Mouse (Mus musculus): Measurements from ENCODE around the gene Mpped2. TPM values are rescaled to one million over a fixed set of nuclear protein-coding genes. Genes with fewer than 3 reads are reported as not detected.

Mpped2 gene
- polyA plus RNA-seq, 1 experiment from 2014 or later: 1.3 TPM

GRCm38 (mm10) chr2:106888174-106888573, 195.1 kb downstream of the Mpped2 start:
- no peak for DNase-seq
- 82% methylated on average over 5 of the region's 5 CpGs for WGBS (ENCODE audit: insufficient replicate concordance)
- no peak overlapping the region for H3K9ac ChIP-seq (replicated peaks)
- no peak overlapping the region for H3K4me3 ChIP-seq (ENCODE audit: low read depth, low read length)
- no peak overlapping the region for H3K27ac ChIP-seq (ENCODE audit: low read depth)
- no peaks in the 10 kb centered on the region for H3K36me3 ChIP-seq (replicated peaks; ENCODE audit: insufficient read depth, low read length)
- H3K4me1 ChIP-seq (ENCODE audit: insufficient read depth): no peaks in the 10 kb centered on the region
- no peaks in the 10 kb centered on the region for H3K9me3 ChIP-seq (ENCODE audit: low read length)
- H3K4me2 ChIP-seq (ENCODE audit: low read depth, low read length): no peak overlapping the region
- no peaks in the 10 kb centered on the region for H3K27me3 ChIP-seq (ENCODE audit: insufficient read depth, low read length)
- TF ChIP-seq CTCF (IDR thresholded peaks at IDR 0.05; ENCODE audit: low read depth): no peak
- no peak for TF ChIP-seq EP300 (IDR thresholded peaks at IDR 0.05; ENCODE audit: low read depth)
- no peak for ATAC-seq

- Histone ChIP-seq H3K27me3 (ENCODE audit: insufficient read depth, low read length) (no peaks in the 10 kb centered on the region), H3K4me2 (ENCODE audit: low read depth, low read length) (no peak overlapping the region), H3K9ac (replicated peaks) (no peak overlapping the region), H3K27ac (ENCODE audit: low read depth) (no peak overlapping the region), H3K36me3 (replicated peaks; ENCODE audit: insufficient read depth, low read length) (no peaks in the 10 kb centered on the region), H3K4me1 (ENCODE audit: insufficient read depth) (no peaks in the 10 kb centered on the region), H3K9me3 (ENCODE audit: low read length) (no peaks in the 10 kb centered on the region), H3K4me3 (ENCODE audit: low read depth, low read length) (no peak overlapping the region)
- DNase-seq (no peak), ATAC-seq (no peak)
- TF ChIP-seq CTCF (IDR thresholded peaks at IDR 0.05; ENCODE audit: low read depth) (no peak), EP300 (IDR thresholded peaks at IDR 0.05; ENCODE audit: low read depth) (no peak)
- 33% methylated on average over 3 of the region's 3 CpGs for whole genome bisulfite sequencing (ENCODE audit: insufficient replicate concordance)
These were observed 196.4 kb downstream of the Mpped2 start for GRCm38 (mm10) chr2:106889297-106890000.

DNA sequence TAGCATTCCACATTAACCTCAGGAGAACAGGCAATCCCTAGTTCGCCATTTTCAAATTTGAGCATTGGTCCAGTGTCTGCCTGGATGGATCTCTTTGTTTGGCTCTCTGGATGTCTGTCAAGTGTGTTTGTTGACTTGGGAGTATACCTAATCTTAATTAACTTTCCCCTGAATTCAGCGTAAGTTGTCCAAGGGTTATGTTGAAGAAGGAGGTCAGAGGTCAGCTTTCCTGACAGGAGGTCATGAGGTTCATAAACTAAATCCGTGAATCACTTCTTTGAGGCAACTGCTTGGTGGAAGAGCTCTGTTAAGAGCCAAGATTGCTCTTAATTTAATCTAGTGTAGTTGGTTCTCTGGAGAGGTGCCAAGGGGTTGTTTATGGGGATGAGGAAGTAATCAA, 200.3 kb downstream of the Mpped2 start:
- DNase-seq (no peak), ATAC-seq (no peak)
- Histone ChIP-seq H3K9me3 (ENCODE audit: low read length) (no peaks in the 10 kb centered on the region), H3K27ac (ENCODE audit: low read depth) (no peak overlapping the region), H3K4me3 (ENCODE audit: low read depth, low read length) (no peak overlapping the region), H3K27me3 (ENCODE audit: insufficient read depth, low read length) (no peaks in the 10 kb centered on the region), H3K36me3 (replicated peaks; ENCODE audit: insufficient read depth, low read length) (no peaks in the 10 kb centered on the region), H3K4me1 (ENCODE audit: insufficient read depth) (no peaks in the 10 kb centered on the region), H3K9ac (replicated peaks) (no peak overlapping the region), H3K4me2 (ENCODE audit: low read depth, low read length) (no peak overlapping the region)
- no peak for TF ChIP-seq CTCF (IDR thresholded peaks at IDR 0.05; ENCODE audit: low read depth)
- no peak for TF ChIP-seq EP300 (IDR thresholded peaks at IDR 0.05; ENCODE audit: low read depth)
- WGBS (ENCODE audit: insufficient replicate concordance): 45% methylated on average over 3 of the region's 3 CpGs

DNA sequence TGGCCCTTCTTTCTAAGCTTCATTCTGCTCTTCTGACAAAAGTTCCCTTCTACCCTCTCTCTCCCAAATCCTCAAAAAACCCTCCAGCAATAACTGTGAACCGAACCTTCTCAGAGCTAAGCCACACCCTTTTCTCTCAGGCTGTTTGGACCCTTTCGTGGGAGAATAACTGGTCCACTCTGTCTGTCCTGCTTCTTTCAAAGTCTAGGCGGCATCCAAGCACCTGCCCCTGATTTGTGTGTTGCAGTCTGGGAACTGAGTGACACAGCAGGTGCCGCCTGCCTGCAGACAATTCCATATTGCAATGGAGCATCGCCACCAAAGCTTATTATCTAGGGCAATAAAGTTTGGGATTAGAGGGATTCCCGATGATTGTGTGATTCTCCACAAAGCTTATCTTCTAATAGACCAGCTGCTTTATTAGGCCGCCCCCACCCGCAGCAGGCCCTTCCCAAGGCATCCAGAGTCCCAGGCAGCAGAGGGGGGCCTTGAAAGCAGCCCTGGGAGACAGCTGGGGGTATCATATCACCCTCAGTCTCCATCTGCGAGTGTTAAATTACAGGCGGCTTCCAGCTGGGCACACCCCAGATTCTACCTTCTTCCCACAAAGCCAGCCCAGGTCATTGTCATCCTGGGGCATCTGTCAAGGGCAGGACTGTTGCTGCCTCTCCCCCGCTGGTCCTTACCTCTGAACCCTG, 202.4 kb downstream of the Mpped2 start:
- no peaks in the 10 kb centered on the region for H3K36me3 ChIP-seq (replicated peaks; ENCODE audit: insufficient read depth, low read length)
- no peaks in the 10 kb centered on the region for H3K4me1 ChIP-seq (ENCODE audit: insufficient read depth)
- H3K4me2 ChIP-seq (ENCODE audit: low read depth, low read length): no peak overlapping the region
- ATAC-seq: no peak
- DNase-seq: no peak
- 30% methylated on average over 11 of the region's 11 CpGs for WGBS (ENCODE audit: insufficient replicate concordance)
- no peak overlapping the region for H3K9ac ChIP-seq (replicated peaks)
- no peak overlapping the region for H3K27ac ChIP-seq (ENCODE audit: low read depth)
- no peak overlapping the region for H3K4me3 ChIP-seq (ENCODE audit: low read depth, low read length)
- no peaks in the 10 kb centered on the region for H3K27me3 ChIP-seq (ENCODE audit: insufficient read depth, low read length)
- TF ChIP-seq EP300 (IDR thresholded peaks at IDR 0.05; ENCODE audit: low read depth): no peak
- no peak for TF ChIP-seq CTCF (IDR thresholded peaks at IDR 0.05; ENCODE audit: low read depth)
- no peaks in the 10 kb centered on the region for H3K9me3 ChIP-seq (ENCODE audit: low read length)

DNA sequence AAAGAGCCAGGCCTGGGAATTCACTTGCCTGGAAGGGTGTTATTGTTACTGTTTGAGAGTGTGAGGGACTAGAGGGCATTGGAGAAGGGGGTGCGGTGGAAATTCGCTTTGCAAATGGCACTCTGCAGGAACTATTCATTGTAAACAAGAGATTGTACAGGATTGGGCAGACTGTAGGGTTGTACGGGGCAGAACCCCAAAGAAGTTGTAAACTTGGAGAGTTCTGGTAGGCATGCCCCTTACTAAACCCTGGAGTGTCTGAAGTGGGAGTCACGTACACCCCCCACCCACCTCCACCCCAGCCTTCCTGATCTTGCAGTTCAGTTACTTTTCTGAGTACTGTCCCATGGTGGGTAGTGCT, 202.9 kb downstream of the Mpped2 start:
- Histone ChIP-seq H3K36me3 (replicated peaks; ENCODE audit: insufficient read depth, low read length) (no peaks in the 10 kb centered on the region), H3K4me2 (ENCODE audit: low read depth, low read length) (no peak overlapping the region), H3K4me3 (ENCODE audit: low read depth, low read length) (no peak overlapping the region), H3K9ac (replicated peaks) (no peak overlapping the region), H3K4me1 (ENCODE audit: insufficient read depth) (no peaks in the 10 kb centered on the region), H3K27me3 (ENCODE audit: insufficient read depth, low read length) (no peaks in the 10 kb centered on the region), H3K27ac (ENCODE audit: low read depth) (no peak overlapping the region), H3K9me3 (ENCODE audit: low read length) (no peaks in the 10 kb centered on the region)
- DNase-seq: no peak
- ATAC-seq: no peak
- TF ChIP-seq EP300 (IDR thresholded peaks at IDR 0.05; ENCODE audit: low read depth): no peak
- no peak for TF ChIP-seq CTCF (IDR thresholded peaks at IDR 0.05; ENCODE audit: low read depth)
- WGBS (ENCODE audit: insufficient replicate concordance): 53% methylated on average over 4 of the region's 4 CpGs

- no peak for DNase-seq
- H3K9ac ChIP-seq (replicated peaks): no peak overlapping the region
- no peaks in the 10 kb centered on the region for H3K9me3 ChIP-seq (ENCODE audit: low read length)
- ATAC-seq: no peak
- H3K27me3 ChIP-seq (ENCODE audit: insufficient read depth, low read length): no peaks in the 10 kb centered on the region
- no peak overlapping the region for H3K4me3 ChIP-seq (ENCODE audit: low read depth, low read length)
- no peaks in the 10 kb centered on the region for H3K4me1 ChIP-seq (ENCODE audit: insufficient read depth)
- no peak for TF ChIP-seq EP300 (IDR thresholded peaks at IDR 0.05; ENCODE audit: low read depth)
- H3K36me3 ChIP-seq (replicated peaks; ENCODE audit: insufficient read depth, low read length): no peaks in the 10 kb centered on the region
- H3K4me2 ChIP-seq (ENCODE audit: low read depth, low read length): no peak overlapping the region
- no peak overlapping the region for H3K27ac ChIP-seq (ENCODE audit: low read depth)
- 81% methylated on average over 6 of the region's 6 CpGs for WGBS (ENCODE audit: insufficient replicate concordance)
These were observed 218.9 kb downstream of the Mpped2 start for GRCm38 (mm10) chr2:106911951-106912480.

All from liver, postnatal 0 days (tissue).